Mouse (Mus musculus) lung, embryonic 14.5 days (tissue): Measurements from ENCODE around the gene Gm10964. TPM values are rescaled to one million over a fixed set of nuclear protein-coding genes. Genes with fewer than 3 reads are reported as not detected.
"Not testable (repeated sequence)": the region's sequence is repeated elsewhere in the genome, so short reads cannot be mapped to it uniquely, and the experiment has no call there.

Source experiments
- ATAC-seq: fragments of 200-750 bp; cut with Nextera tagmentation; 2 replicates; pipeline ENCODE4 v1.8.0; 2017; ENCODE audit warnings: mild to moderate bottlenecking, moderate TSS enrichment, moderate library complexity; ENCODE audit not compliant: insufficient read depth
- DNase-seq: peaks from one replicate; pipeline ENCODE4 v3.0.0-alpha.2; 2015
- H3K27ac ChIP-seq: fragments of 300-500 bp; sonication (generic); 2 replicates; pipeline ENCODE4 v1.5.1; 2014; ENCODE audit warnings: low read depth, mild to moderate bottlenecking, moderate library complexity
- H3K27me3 ChIP-seq: fragments of 300-500 bp; sonication (generic); 2 replicates; pipeline ENCODE4 v1.6.1; 2014; ENCODE audit warnings: low read length, control low read depth; ENCODE audit not compliant: insufficient read depth
- H3K36me3 ChIP-seq: fragments of 300-500 bp; sonication (generic); 2 replicates; pipeline ENCODE4 v1.6.1; 2014; ENCODE audit warnings: control low read depth; ENCODE audit not compliant: insufficient read depth
- H3K4me1 ChIP-seq: fragments of 300-500 bp; sonication (generic); 2 replicates; pipeline ENCODE4 v1.6.1; 2014; ENCODE audit warnings: antibody characterized with exemption, control low read depth; ENCODE audit not compliant: insufficient read depth
- H3K4me2 ChIP-seq: fragments of 300-500 bp; sonication (generic); 2 replicates; pipeline ENCODE4 v1.6.1; 2014; ENCODE audit warnings: mild to moderate bottlenecking
- H3K4me3 ChIP-seq: fragments of 300-500 bp; sonication (generic); 2 replicates; pipeline ENCODE4 v1.5.1; 2014; ENCODE audit warnings: low read depth, low read length
- H3K9ac ChIP-seq: fragments of 300-500 bp; sonication (generic); 2 replicates; pipeline ENCODE4 v1.6.1; 2014
- H3K9me3 ChIP-seq: fragments of 300-500 bp; sonication (generic); 2 replicates; pipeline ENCODE4 v1.6.1; 2016; ENCODE audit warnings: low read depth, low read length, control low read depth
- CTCF ChIP-seq: IDR thresholded peaks from 2 replicates; pipeline ENCODE4 v1.5.1; 2016; ENCODE audit warnings: antibody characterized with exemption, low read depth
- WGBS: fragments of 180-500 bp; shearing (Covaris S2); extraction: QIAGEN DNeasy Blood & Tissue Kit; methylation state at CpG from one replicate; pipeline ENCODE4 v1.1.7; 2014; 5-methylcytosine and 5-hydroxymethylcytosine counted together
- polyA plus RNA-seq: library from polyadenylated mRNA; unstranded; fragments of >200 nt; fragmentation: Nextera tagmentation; extraction: Ambion mirVana; gene quantifications from 2 replicates; pipeline ENCODE4 v1.2.1, GENCODE M21; 2014

Gm10964 gene
- polyA plus RNA-seq, 1 experiment from 2014 or later: not detected

DNA sequence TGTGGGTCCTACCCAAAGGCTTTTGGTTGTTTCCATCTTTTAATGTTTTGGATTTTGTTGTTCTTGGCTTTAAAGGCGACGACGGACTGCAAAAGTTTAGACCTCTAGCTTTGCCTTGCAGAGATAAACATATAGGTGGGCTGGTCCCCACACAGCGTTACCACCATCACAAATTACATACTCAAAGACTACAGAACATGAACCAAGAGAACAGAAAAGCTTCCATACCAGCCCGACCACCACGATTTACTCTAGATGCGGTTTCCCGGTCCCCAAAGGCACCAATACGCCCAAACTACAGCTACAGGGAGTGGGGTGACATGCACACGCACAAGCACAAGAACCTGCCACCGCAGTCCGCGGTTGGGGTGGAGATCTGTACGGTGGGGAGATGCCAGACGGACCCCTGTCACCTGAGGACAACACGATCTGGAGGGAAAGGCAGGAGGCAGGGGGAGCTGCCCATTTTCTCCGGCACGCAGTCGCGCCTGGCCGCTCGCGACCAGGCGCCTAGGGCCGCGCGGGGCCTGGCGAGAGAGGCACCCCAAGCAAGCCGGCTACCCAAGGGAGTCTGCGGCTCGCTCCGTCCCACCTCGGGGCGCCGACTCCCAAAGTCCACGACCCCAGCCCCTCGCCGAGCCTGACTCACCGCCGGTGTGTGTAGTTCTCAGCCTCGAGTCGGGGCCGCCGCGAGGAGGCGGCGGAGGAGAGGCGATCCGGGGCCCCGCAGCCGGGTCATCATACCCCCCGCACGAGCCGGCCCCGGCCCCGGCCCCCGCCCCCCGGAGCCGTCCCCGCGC is 51.4 kb downstream of the Gm10964 start:
- no peaks in the 10 kb centered on the region for H3K36me3 ChIP-seq
- H3K4me3 ChIP-seq: peak overlapping the region; percentile 93
- no peaks in the 10 kb centered on the region for H3K27me3 ChIP-seq
- peak; percentile 46 for DNase-seq
- WGBS: 0% methylated on average over 46 of the region's 61 CpGs
- peak; percentile 78 for ATAC-seq
- peak overlapping the region; percentile 82 for H3K27ac ChIP-seq
- peaks cover 5% of the 10 kb centered on the region; the same call in 1 of the 2 replicates for H3K4me1 ChIP-seq
- peak overlapping the region; percentile 67 for H3K4me2 ChIP-seq
- no peaks in the 10 kb centered on the region for H3K9me3 ChIP-seq
- H3K9ac ChIP-seq: peak overlapping the region; percentile 95
- no peak for TF ChIP-seq CTCF

DNA sequence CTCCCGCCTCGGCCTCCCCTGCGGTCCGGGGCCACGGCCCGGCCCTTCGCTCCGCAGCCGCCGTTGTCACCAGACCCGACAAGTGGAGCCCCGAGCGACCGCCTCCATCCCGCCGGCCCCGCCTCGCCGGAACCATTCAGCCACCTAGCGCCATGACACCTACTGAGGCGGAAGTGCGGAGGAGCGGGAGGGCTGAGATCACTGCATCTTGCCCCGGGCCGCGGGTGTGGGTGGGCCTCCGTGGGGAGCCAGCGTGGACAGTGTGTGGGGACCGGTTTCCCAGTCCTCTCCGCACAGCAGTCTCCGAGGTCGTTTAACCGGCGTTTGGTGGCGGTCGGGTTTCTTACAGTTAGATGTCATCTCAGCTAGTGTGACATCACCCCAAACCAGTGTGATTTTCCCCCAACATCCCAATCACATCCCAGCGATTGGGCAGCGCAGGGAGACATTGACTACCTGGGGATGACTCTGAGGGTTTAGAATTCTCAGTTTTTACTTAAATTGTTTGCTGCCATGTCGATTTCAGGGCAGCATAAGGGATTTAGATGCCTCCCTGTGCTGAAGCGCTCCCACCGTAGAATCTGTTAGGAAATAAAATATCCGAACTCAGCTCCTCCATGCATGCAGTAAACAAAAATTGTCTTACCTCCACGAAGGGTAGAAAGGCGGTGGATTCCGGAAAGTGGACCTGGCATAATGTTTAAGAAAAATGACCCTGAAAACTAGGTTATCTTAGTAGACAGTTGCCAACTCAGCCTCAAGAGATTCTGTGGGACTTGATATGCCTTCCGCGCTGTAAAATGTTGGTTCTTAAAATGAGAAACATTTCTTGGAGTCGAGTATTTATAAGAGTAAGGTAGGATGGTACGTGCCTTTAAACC is 52.3 kb downstream of the Gm10964 start, which contains the start of gene Hipk1:
Hipk1 (minus strand) TSS at position 334 of the 881 bp plus-strand sequence.
- ATAC-seq (peak; percentile 97), DNase-seq (peak; percentile 95)
- H3K27ac ChIP-seq: peak within 1 kb of the TSS; percentile 82
- peak within 1 kb of the TSS; percentile 67 for H3K4me2 ChIP-seq
- 9% methylated on average over 49 of the region's 49 CpGs for WGBS
- peak within 1 kb of the TSS; percentile 95 for H3K9ac ChIP-seq
- no peak for TF ChIP-seq CTCF
- no peaks in the 10 kb centered on the region for H3K36me3 ChIP-seq
- H3K9me3 ChIP-seq: no peaks in the 10 kb centered on the region
- peaks cover 5% of the 10 kb centered on the region; the same call in 1 of the 2 replicates for H3K4me1 ChIP-seq
- no peaks in the 10 kb centered on the region for H3K27me3 ChIP-seq
- H3K4me3 ChIP-seq: peak within 1 kb of the TSS; percentile 93

GRCm38 (mm10) chr3:103792111-103792406 is 52.9 kb downstream of the Gm10964 start:
- H3K9me3 ChIP-seq, H3K9ac ChIP-seq, DNase-seq, ATAC-seq, H3K4me1 ChIP-seq, H3K4me3 ChIP-seq, H3K27ac ChIP-seq, H3K27me3 ChIP-seq, H3K36me3 ChIP-seq: not testable (repeated sequence)
- 79% methylated on average over 5 of the region's 5 CpGs for WGBS
- peak overlapping the region; percentile 67 for H3K4me2 ChIP-seq

DNA sequence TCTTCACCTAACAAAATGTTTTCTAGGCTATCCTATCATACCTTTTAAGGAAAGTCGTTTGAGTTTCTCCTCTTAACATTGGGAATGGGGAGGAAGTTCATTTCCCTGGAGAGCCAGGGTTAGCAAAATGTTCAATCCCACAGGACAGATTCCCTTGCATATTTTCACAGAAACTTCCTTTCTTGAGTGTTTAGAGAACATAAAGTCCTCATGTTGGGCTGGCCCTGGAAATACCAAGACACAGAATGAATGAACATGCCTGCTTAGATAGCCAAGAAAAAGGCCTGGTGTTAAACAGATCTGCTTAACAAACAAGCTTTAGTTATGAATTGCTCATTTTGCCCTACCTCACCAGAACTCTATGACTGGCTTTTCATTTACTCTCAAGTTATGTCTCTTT is 53.4 kb downstream of the Gm10964 start:
- Histone ChIP-seq H3K4me2 (no peak overlapping the region), H3K9ac (no peak overlapping the region), H3K36me3 (no peaks in the 10 kb centered on the region), H3K9me3 (no peaks in the 10 kb centered on the region), H3K4me3 (no peak overlapping the region), H3K4me1 (peaks cover 5% of the 10 kb centered on the region; the same call in 1 of the 2 replicates), H3K27ac (no peak overlapping the region), H3K27me3 (no peaks in the 10 kb centered on the region)
- TF ChIP-seq CTCF: no peak
- 84% methylated on average over 1 of the region's 1 CpGs for WGBS
- ATAC-seq (no peak), DNase-seq (no peak)

Other genes starting within 250 kb of the Gm10964 start
- gene Syt6, start 164.1 kb upstream of the Gm10964 start, polyA plus RNA-seq: 0.47 and 0.73 TPM in 2 replicates
- 0.20 and 0.32 TPM in 2 replicates for gene Atg4a-ps, start 93.3 kb upstream of the Gm10964 start, polyA plus RNA-seq
- 79.0 and 82.5 TPM in 2 replicates for gene Olfml3, start 1.4 kb upstream of the Gm10964 start, polyA plus RNA-seq
- 16.8 and 17.2 TPM in 2 replicates for gene Hipk1, start 52.2 kb downstream of the Gm10964 start, polyA plus RNA-seq
- gene Dclre1b, start 70.1 kb downstream of the Gm10964 start, polyA plus RNA-seq: 36.5 and 41.1 TPM in 2 replicates
- gene Ap4b1, start 70.2 kb downstream of the Gm10964 start, polyA plus RNA-seq: 19.1 and 21.9 TPM in 2 replicates
- gene Gm43064, start 70.2 kb downstream of the Gm10964 start, polyA plus RNA-seq: 0.21 TPM in 1 of 2 replicates, not detected in the other
- gene Bcl2l15, start 93.2 kb downstream of the Gm10964 start, polyA plus RNA-seq: not detected in 2 replicates
- gene Ptpn22, start 120.4 kb downstream of the Gm10964 start, polyA plus RNA-seq: 0.68 and 0.78 TPM in 2 replicates
- gene Rsbn1, start 174.8 kb downstream of the Gm10964 start, polyA plus RNA-seq: 12.0 and 12.9 TPM in 2 replicates
- gene Phtf1, start 228.7 kb downstream of the Gm10964 start, polyA plus RNA-seq: 36.9 and 38.8 TPM in 2 replicates